Mouse (Mus musculus): Measurements from ENCODE around the gene Sox8. TPM values are rescaled to one million over a fixed set of nuclear protein-coding genes. Genes with fewer than 3 reads are reported as not detected.

The Sox8 gene
- total RNA-seq, 2 experiments from 2014 or later: 78.2 to 81.1 TPM

GRCm38 (mm10) chr17:25556630-25557354, 13.7 kb downstream of the Sox8 start:
- peak in 1 of 2 experiments; percentile 76 for DNase-seq (ENCODE audit: low spot score in 2 of 2)

GRCm38 (mm10) chr17:25555666-25556629, 14.5 kb downstream of the Sox8 start:
- DNase-seq (ENCODE audit: low spot score in 2 of 2): peak; percentile 71 to 84

GRCm38 (mm10) chr17:25555159-25555558, 15.3 kb downstream of the Sox8 start:
- no peak for DNase-seq (ENCODE audit: low spot score in 2 of 2)

GRCm38 (mm10) chr17:25551313-25551712, 19.2 kb downstream of the Sox8 start:
- no peak for DNase-seq (ENCODE audit: low spot score in 2 of 2)

GRCm38 (mm10) chr17:25550020-25550419, 20.5 kb downstream of the Sox8 start:
- DNase-seq (ENCODE audit: low spot score in 2 of 2): no peak

- no peak for DNase-seq (ENCODE audit: low spot score in 2 of 2)
Measured at GRCm38 (mm10) chr17:25547026-25547425, 23.5 kb downstream of the Sox8 start.

GRCm38 (mm10) chr17:25541768-25542167, 28.7 kb downstream of the Sox8 start:
- no peak for DNase-seq (ENCODE audit: low spot score in 2 of 2)

- no peak for DNase-seq (ENCODE audit: low spot score in 2 of 2)
Measured at GRCm38 (mm10) chr17:25540731-25541130, 29.8 kb downstream of the Sox8 start.

GRCm38 (mm10) chr17:25538945-25539875, 31.3 kb downstream of the Sox8 start:
- DNase-seq (ENCODE audit: low spot score in 2 of 2): no peak

- no peak for DNase-seq (ENCODE audit: low spot score in 2 of 2)
Measured at GRCm38 (mm10) chr17:25530357-25531022, 40.0 kb downstream of the Sox8 start.

- no peak for DNase-seq (ENCODE audit: low spot score in 2 of 2)
Measured at GRCm38 (mm10) chr17:25522080-25522479, 48.4 kb downstream of the Sox8 start.

- peak in 1 of 2 experiments; percentile 40 for DNase-seq (ENCODE audit: low spot score in 2 of 2)
Measured at GRCm38 (mm10) chr17:25520492-25520891, 50.0 kb downstream of the Sox8 start.

GRCm38 (mm10) chr17:25519511-25519910, 51.0 kb downstream of the Sox8 start:
- peak; percentile 34 to 60 for DNase-seq (ENCODE audit: low spot score in 2 of 2)

- peak; percentile 37 to 62 for DNase-seq (ENCODE audit: low spot score in 2 of 2)
Measured at GRCm38 (mm10) chr17:25518144-25518543, 52.3 kb downstream of the Sox8 start.

GRCm38 (mm10) chr17:25516315-25516714, 54.2 kb downstream of the Sox8 start:
- no peak for DNase-seq (ENCODE audit: low spot score in 2 of 2)

Other genes with a start within 250 kb of the Sox8 start
- not detected for gene Tpsab1, start 225.1 kb downstream of the Sox8 start, total RNA-seq (2021)
- gene Tpsb2, start 204.4 kb downstream of the Sox8 start, total RNA-seq (2021): 1 to 10 TPM in 1 of 2 experiments, under 1 TPM in 1; 0.36 to 1.8 TPM
- gene Tpsg1, start 201.4 kb downstream of the Sox8 start, total RNA-seq (2021): not detected
- gene Cacna1h, start 136.9 kb downstream of the Sox8 start, total RNA-seq (2021): 10 to 100 TPM; 80.9 to 98.4 TPM
- gene Tekt4, start 116.1 kb downstream of the Sox8 start, total RNA-seq (2021): 1 to 10 TPM; 3.3 to 4.6 TPM
- under 1 TPM; 0.14 to 0.16 TPM for gene Sstr5, start 73.4 kb downstream of the Sox8 start, total RNA-seq (2021)
- 10 to 100 TPM; 26.2 to 27.2 TPM for gene Lmf1, start 8.4 kb upstream of the Sox8 start, total RNA-seq (2021)
- gene Gng13, start 146.5 kb upstream of the Sox8 start, total RNA-seq (2021): 100 to 1,000 TPM in 1 of 2 experiments, 10 to 100 TPM in 1; 78.0 to 103 TPM
- gene Chtf18, start 156.7 kb upstream of the Sox8 start, total RNA-seq (2021): 1 to 10 TPM; 3.1 to 3.3 TPM
- gene Rpusd1, start 157.0 kb upstream of the Sox8 start, total RNA-seq (2021): 10 to 100 TPM; 29.9 to 32.8 TPM
- under 1 TPM in 1 of 2 experiments, not detected in 1; 0.12 TPM for gene Mslnl, start 165.4 kb upstream of the Sox8 start, total RNA-seq (2021)
- gene Msln, start 183.7 kb upstream of the Sox8 start, total RNA-seq (2021): 1 to 10 TPM; 1.2 to 1.8 TPM
- 10 to 100 TPM; 27.6 to 35.3 TPM for gene Narfl, start 203.1 kb upstream of the Sox8 start, total RNA-seq (2021)
- 100 to 1,000 TPM; 125 to 128 TPM for gene Haghl, start 215.0 kb upstream of the Sox8 start, total RNA-seq (2021)
- gene Ccdc78, start 215.9 kb upstream of the Sox8 start, total RNA-seq (2021): under 1 TPM in 1 of 2 experiments, not detected in 1; 0.30 TPM
- 10 to 100 TPM; 80.2 to 80.3 TPM for gene Fam173a, start 222.2 kb upstream of the Sox8 start, total RNA-seq (2021)
- gene AC134908.4, start 225.0 kb upstream of the Sox8 start, total RNA-seq (2021): not detected
- 10 to 100 TPM; 82.0 to 86.9 TPM for gene Metrn, start 226.4 kb upstream of the Sox8 start, total RNA-seq (2021)
- gene Fbxl16, start 238.4 kb upstream of the Sox8 start, total RNA-seq (2021): 100 to 1,000 TPM; 414 to 418 TPM

Data from layer of hippocampus, postnatal 14 days (tissue).